Mouse (Mus musculus): ENCODE data around the gene Ube2f. TPM values are rescaled to one million over a fixed set of nuclear protein-coding genes. Genes with fewer than 3 reads are reported as not detected.

Ube2f gene
- total RNA-seq, 2 experiments from 2014 or later = 49.3 to 55.0 TPM

- DNase-seq = peak; percentile 82
Measured at GRCm38 (mm10) chr1:91239112-91239511, 11.0 kb upstream of the Ube2f start.

DNA sequence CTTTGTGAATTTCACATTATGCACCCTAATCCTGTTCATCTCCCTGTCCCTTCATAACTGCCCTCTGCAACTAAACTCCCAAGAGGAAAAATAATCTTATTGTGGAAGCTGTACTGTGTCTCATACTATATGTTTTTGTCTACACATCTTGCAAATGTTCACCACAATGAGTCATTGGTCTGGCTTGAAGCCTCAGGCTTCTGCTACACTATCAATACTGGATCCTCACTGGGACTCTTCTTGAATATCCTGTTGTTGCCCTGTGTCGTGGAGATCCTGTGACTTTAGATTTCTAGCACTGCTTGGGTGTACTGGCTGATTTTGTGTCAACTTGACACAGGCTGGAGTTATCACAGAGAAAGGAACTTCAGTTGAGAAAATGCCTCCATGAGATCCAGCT lies 10.3 kb upstream of the Ube2f start:
- DNase-seq = no peak

DNA sequence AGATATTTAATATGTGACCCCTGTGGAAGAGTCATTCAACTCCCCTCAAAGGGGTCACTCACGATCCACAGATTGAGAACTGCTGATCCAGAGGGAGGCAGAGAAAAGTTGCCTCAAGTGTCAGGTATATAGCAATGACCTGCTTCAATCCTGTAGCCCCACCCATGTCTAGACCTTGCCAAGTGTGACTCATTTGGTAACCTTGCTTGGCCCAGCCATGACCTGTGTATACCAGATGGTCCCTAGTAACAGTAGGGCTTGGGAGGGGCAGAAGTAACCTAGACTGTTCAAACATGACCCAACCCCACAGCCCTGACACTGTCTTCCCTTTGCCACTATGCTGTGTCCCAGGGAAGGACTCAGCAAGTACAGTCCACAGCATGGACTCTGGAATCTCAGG lies 9.4 kb upstream of the Ube2f start:
- no peak for DNase-seq

DNA sequence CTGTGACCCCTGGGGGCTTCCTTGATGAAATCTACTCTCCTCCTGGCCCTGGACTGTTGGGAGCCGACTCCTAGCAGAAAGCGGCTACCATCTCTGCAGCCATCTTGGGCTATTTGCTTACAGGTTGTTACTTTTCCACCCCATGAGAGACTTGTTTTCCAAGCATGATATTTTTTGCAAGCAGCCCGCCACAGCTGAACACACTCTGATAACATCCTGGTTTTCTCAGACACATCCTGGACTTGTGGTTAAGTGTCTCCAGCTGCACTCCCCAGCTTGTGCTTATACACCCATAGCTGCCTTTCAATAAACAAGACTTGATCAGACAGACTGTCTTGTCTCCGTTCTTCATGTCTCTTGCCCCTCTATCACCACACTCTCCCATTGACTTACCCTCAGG lies 8.9 kb upstream of the Ube2f start:
- no peak for DNase-seq

DNA sequence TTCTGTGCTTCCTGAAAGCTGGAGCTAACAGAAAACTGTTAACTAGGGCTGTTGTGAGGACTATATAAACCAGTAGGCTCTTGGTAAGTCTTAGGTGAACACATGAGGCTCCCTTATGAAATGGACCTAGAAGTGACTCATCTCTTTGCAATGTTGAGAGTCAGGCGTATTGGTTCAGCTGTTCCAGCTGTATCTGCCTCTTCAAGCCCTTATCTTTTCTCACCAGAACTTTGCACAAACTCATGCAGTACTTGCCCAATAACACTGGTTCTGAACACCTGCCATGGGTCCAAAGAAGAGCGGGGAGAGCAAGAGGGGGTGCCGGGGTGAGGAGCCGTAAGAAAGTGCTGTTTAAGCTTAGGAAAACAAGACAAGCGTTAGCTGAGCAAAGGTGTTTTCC lies 1.9 kb upstream of the Ube2f start:
- DNase-seq = no peak

DNA sequence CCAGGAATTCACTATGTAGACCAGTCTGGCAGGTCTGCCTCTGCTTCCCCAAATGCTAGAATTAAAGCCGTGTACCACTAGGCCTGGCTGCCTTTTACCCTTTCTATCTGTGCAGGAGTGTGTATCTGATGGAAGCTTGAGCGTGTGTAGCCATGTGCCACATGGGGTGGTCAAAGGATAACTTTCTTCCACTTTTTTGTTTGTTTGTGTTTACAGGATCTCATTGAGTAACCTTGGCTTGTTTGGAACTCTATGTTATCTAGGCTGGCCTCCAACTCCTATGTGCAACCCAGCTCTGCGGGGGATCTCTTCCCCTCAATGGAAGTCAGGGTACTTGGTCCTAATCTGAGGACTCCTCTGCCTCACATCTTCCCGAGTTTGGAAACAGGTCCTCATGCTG lies 1.1 kb upstream of the Ube2f start:
- DNase-seq = no peak

DNA sequence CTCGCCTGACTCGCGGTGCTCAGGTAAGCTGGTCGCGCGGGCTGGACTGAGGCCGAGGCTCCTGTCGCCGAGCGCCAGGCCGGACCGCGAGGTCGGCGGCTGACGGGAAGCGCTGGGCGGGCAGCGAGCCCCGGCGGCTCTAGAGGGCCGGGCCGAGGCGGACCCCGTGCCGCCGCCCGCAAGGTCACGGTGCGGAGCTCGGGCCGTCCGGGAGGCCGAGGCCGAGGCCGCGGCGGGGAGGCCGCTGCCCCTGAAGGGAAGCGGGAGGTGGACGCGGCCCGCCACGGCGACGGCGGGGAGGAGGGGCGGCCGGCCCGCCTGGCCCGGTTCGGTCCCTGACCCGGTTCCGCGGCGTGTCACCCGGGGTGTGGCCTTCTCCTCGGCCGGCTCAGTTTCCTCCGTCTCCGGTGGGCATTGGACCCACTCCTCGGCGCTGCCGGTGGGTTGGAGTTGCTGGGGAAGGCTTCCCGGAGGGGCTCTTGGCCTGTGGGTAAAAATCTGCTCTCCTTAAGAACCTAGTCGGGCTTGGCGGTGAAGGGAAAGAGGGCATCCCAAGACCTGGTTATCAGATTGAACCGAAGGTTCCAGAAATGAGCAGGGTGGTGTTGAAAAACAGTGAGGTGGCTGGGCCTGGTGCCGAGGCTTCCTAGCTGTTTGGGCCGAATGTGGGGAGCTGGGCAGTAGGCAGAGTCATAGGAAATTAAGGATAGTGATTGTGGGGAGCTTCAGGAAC lies 477 bp downstream of the Ube2f start:
- DNase-seq = peak; percentile 39

GRCm38 (mm10) chr1:91251148-91251650 lies 1.1 kb downstream of the Ube2f start:
- no peak for DNase-seq

GRCm38 (mm10) chr1:91251927-91252326 lies 1.8 kb downstream of the Ube2f start:
- DNase-seq = peak; percentile 29

GRCm38 (mm10) chr1:91257918-91258317 lies 7.8 kb downstream of the Ube2f start:
- DNase-seq = no peak

- no peak for DNase-seq
Measured at GRCm38 (mm10) chr1:91259794-91260193, 9.7 kb downstream of the Ube2f start.

GRCm38 (mm10) chr1:91262508-91262907 lies 12.4 kb downstream of the Ube2f start:
- no peak for DNase-seq

- no peak for DNase-seq
Measured at GRCm38 (mm10) chr1:91272260-91272659, 22.2 kb downstream of the Ube2f start.

DNA sequence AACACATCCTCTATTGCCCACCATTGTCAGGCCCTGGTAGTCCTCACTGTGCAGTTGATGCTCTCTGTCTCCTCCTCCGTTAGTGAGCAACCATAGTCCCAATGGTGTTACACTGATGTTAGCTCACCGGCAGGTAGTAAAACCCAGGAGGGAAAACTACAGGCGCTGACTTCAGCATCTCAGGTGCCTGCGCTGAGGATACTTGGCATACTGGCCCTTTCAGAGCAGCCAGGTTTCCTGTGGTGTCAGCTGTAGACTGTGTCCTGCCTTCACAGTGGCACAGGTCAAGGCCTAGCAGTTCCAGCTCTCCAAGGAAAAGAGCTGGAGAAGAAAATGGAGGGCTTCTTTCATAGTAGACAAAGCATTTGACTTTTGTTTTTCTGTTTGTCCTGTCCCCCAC lies 26.5 kb downstream of the Ube2f start:
- DNase-seq = no peak

- no peak for DNase-seq
Measured at GRCm38 (mm10) chr1:91277480-91277879, 27.4 kb downstream of the Ube2f start.

DNA sequence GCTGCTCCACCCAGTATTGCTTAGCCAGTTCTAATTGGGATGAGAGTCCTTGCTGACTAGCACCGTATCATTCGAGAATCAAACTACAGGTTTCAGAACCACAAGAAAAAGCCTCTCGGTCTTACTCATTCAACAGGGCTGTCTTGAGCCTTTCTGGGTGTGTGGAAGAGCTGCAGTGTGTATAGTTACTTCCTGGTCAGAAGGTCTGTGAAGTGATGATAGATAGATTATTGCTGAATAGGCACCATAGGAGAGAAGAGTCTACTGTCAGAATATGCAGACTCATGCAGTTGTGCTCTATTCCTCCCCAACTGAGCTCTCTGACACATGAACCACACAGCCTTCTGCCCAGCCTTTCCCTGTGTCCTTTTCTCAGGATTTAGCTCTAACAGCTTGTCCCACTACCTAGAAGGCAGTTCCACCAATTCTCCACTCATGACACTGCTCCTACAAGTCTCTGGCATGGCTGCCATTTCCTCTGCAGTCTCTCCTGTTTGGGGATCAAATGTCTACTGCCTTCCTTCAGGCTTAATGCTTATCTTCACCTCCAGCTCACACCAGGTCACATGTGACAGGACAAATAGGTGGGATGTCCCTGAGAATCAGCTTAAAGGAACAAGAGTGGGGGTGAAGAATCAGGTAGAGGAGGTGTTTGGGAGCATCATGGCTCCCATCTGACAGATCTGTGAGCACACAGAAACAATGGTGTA lies 28.5 kb downstream of the Ube2f start:
- DNase-seq = no peak

DNA sequence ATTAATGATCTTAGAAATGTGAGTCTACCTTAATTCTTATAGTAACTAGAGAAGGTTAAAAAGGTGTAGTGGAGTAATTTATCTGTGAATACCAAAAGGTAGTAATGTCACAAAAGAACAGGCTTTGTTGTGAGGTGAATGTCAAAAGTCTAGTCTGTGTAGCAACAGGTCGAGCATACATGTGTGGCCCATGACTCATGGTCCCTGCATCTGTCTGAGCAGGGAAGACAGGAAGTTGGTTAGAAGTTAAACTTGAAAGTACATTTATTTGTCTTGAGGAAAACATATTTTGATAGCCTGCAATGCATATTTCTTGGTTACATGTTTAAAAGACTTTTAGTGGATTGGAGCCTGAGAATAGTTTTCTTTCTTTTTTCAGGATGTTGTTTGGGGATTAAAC lies 29.0 kb downstream of the Ube2f start:
- no peak for DNase-seq

GRCm38 (mm10) chr1:91282582-91282981 lies 32.5 kb downstream of the Ube2f start:
- no peak for DNase-seq

- no peak for DNase-seq
Measured at GRCm38 (mm10) chr1:91289375-91289774, 39.3 kb downstream of the Ube2f start.

GRCm38 (mm10) chr1:91292101-91292825 lies 42.2 kb downstream of the Ube2f start:
- DNase-seq = no peak

GRCm38 (mm10) chr1:91295544-91295943 lies 45.4 kb downstream of the Ube2f start:
- DNase-seq = no peak

- peak; percentile 94 for DNase-seq
Measured at GRCm38 (mm10) chr1:91297799-91298744, 48.0 kb downstream of the Ube2f start, which contains the start of gene Scly. Gene Scly, plus strand, starts transcription at chr1:91298338.

All from heart, postnatal 4 days (tissue).